Mouse (Mus musculus) inflammation-experienced regulatory T-cells, adult 16 weeks (primary cell): Measurements from ENCODE around the gene Sort1. TPM values are rescaled to one million over a fixed set of nuclear protein-coding genes. Genes with fewer than 3 reads are reported as not detected.

ENCODE experiments used
- polyA plus RNA-seq: library from polyadenylated mRNA; unstranded; fragments of 100-300 nt; shearing (Covaris generic); gene quantifications from one replicate; pipeline ENCODE4 v1.2.1, GENCODE M21; 2017

The Sort1 gene
- 0.10 TPM for polyA plus RNA-seq

DNA sequence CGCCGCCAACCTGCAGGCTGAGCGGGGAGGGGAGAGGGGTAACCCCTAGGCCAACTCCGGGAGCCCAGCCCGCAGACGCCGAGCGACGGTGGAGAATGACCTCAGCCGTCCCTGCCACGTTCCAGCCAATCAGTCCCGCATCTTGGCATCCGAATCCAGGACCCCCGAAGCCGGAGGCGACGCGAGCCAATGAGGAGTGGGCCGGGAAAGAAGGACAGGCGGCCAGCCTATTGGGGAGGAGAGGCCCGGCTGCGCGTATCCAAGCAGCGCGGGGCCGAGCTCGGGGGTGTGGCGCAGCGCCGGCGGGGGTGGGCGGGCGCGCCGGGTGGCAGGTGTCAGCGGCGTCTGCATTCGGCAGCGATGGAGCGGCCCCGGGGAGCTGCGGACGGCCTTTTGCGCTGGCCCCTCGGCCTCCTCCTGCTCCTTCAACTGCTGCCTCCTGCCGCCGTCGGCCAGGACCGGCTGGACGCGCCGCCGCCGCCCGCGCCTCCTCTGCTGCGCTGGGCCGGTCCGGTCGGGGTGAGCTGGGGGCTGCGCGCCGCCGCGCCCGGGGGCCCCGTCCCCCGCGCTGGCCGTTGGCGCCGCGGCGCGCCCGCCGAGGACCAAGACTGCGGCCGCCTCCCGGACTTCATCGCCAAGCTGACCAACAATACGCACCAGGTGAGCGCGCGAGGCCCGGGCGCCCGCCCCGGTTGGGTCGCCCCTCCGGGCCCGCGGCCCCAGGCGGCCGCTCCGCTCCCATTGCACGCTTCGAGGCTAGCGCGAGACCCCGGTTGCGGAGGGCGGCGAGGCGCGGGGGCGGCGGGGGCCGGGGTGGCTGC, at the start of gene Sort1:
Gene Sort1, plus strand, starts transcription at position 302 of the 821 bp plus-strand sequence.

DNA sequence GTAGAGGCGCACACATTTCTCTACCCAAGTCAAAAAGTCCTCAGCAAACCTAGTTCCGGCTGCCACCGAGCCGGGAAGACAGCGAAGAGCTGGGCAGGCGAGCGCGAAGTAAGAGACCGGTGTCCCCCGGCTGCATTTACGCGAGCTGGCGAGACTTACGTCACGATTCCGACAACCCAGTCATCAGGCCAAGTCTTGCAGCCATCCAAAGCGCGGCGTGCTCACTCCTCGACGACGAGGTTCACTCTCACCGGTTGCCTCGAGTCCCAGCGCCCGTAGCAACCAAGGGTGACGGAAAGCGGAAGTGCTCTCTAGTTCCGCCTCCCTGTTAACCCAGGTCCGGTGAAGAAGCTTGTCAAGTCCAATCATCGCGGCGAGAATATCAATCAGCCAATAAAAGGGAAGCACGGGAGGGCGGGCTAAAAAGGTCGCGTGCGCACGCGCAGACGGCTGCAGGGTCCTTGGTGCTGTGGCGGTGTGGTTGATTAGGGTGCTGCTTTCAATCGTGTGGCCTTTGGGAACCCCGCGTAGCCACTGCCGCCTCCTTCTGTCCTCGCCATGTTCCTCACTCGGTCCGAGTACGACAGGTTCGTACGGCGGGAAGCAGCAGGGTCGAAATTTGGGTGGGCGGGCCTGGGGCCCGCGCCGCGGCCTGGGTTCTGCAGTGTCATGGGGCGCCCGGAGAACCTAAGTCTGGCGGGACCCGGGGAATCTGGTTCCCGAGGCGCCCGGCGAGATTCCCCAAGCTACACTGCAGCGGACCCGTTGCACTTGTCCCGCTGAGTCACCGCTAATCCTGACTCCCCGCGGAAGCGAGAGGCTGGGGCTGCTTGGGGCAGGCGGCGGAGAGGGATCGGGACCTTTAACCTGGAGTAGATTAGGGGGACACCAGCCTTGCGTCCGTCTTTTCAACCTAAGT, 26.9 kb upstream of the Sort1 start, which contains the start of gene Psma5:
Gene Psma5, plus strand, starts transcription at position 208 of the 919 bp plus-strand sequence.

DNA sequence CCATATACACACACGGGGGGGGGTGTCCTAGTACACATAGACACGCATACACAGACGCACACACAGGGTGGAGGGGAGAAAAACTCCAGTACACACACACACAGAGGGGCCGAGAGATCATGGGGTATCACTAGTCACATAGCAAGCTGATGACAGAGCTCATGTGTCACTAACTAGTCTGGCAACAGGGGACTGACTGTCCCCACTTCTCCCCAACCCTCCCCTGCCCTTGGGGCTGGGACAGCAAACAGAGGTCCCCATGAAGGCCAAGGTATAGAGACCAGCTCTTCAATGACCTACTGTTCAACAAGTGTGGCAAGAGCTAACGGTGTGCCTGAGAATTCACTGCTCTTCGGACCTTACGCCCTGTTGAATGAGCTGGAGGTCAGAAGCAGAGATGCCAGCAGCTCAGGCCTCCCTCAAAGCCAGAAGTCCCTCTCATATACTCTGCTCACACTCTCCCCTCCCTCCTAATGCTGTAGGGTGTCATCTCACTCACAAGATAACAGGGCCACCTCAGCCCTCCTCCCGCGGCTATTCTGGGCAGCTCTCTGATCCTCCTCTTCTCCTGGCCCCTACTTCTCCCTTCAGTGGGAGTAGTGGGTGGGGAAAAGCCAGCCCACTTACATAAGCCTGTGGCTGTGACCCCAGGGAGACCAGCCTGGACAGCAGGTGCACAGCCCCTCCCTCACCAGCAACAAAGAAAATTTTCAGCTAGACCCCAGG, 80.6 kb downstream of the Sort1 start, which contains the start of gene Mybphl:
Gene Mybphl, plus strand, starts transcription at position 642 of the 726 bp plus-strand sequence.

DNA sequence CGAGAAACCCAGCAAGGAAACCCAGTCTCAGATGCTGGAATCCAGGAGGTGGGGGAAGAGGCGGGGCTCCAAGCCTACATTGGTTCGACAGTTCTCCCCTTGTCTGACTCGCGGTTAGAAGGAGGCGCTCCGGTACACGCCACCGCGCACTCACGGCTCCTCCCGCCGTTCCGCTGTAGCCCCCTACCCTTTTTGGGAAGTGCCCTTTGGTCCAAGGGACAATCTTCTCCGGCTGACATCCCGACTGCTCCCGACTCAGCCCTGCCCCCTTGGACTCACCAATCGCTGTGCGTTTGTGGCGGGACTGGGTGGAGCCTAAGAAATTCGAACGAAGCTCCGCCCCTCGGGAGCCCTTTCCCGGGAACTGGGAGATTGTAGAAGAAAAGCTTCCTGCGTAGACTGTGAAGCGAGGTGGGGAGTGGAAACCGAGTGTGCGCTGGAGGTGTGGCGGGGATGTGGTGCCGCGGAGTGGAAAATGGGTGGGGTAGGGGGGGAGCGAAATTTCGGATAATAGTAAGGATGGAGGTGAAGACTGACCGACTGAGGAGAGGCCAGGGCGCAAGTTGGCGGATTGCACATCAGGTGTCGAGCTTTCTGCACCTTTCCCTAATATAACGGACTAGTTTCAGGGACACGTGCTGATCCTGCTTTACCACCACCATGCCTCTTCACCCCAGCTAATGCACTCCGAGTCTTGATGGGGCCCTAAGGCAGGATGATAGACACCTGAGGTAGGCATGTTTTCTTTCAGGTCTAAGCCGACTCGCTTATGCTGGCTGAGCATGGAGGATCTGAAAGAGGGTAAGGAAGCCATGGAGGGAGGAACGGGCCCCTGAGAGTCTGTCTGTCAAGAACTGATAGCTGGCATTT, 99.8 kb downstream of the Sort1 start, which contains the start of gene Psrc1:
Gene Psrc1, plus strand, starts transcription at position 355 of the 870 bp plus-strand sequence.

Other genes starting within 250 kb of the Sort1 start
- gene Gstm4, start 239.2 kb upstream of the Sort1 start, polyA plus RNA-seq, result 10.0 TPM
- 71.3 TPM for gene Ampd2, start 197.4 kb upstream of the Sort1 start, polyA plus RNA-seq
- not detected for gene Gnat2, start 191.3 kb upstream of the Sort1 start, polyA plus RNA-seq
- gene Gnai3, start 137.9 kb upstream of the Sort1 start, polyA plus RNA-seq, result 238 TPM
- not detected for gene Gpr61, start 129.2 kb upstream of the Sort1 start, polyA plus RNA-seq
- 0.33 TPM for gene Amigo1, start 97.7 kb upstream of the Sort1 start, polyA plus RNA-seq
- 29.4 TPM for gene Cyb561d1, start 82.9 kb upstream of the Sort1 start, polyA plus RNA-seq
- 9.8 TPM for gene Atxn7l2, start 73.1 kb upstream of the Sort1 start, polyA plus RNA-seq
- gene Sypl2, start 57.4 kb upstream of the Sort1 start, polyA plus RNA-seq, result not detected
- gene Psma5, start 27.2 kb upstream of the Sort1 start, polyA plus RNA-seq, result 143 TPM
- not detected for gene Mybphl, start 80.8 kb downstream of the Sort1 start, polyA plus RNA-seq
- 1.4 TPM for gene Psrc1, start 99.8 kb downstream of the Sort1 start, polyA plus RNA-seq
- 0.61 TPM for gene Celsr2, start 131.5 kb downstream of the Sort1 start, polyA plus RNA-seq
- gene Sars, start 161.1 kb downstream of the Sort1 start, polyA plus RNA-seq, result 185 TPM